Mouse (Mus musculus) right cerebral cortex, adult 2 months (tissue): Measurements from ENCODE around the gene Ppp1r35.
A peak's percentile ranks its signal among the peaks of the same experiment; 100 is the strongest.
"Not testable (repeated sequence)": the region's sequence is repeated elsewhere in the genome, so short reads cannot be mapped to it uniquely, and the experiment has no call there.

ENCODE experiments used
- DNase-seq, 2 experiments: peaks; one replicate each; pipeline ENCODE4 v3.0.0; 2021 to 2022; ENCODE audit warnings: low spot score in 2 of 2

Ppp1r35 gene

GRCm38 (mm10) chr5:137778635-137779034 lies at the start of gene Ppp1r35:
Gene Ppp1r35 (plus strand): TSS chr5:137778849.
- DNase-seq, result peak; percentile 97

DNA sequence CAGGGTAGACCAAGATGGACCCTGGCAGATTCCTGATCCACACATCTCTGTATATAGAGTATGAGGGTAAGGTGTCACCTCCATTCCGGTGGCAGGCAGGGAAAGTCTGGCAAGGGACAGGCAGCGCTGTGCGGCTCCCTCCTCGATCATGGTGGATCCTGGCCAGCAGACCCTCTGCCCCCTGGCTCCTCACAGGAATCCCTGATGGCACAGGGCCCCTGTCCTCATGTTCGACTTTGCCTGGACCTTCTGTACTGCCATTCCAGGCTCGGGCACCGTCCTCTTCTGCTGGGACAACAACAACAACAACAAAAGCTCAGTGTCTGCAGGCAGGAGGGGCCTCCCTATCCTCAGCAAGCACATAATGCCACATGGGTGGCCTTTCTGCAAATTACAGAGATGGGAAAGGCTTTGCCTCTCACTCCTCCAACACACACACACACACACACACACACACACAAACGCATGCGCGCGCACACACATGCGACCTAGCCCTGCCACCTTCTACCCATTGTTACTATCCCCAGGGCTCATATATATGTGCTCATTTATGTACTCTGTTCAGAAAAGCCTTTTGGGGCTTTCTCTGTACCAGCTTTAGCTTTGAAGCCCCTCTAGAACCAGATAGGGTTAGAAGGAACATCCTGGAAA lies 44.9 kb upstream of the Ppp1r35 start:
- DNase-seq, result peak; percentile 29 to 47

DNA sequence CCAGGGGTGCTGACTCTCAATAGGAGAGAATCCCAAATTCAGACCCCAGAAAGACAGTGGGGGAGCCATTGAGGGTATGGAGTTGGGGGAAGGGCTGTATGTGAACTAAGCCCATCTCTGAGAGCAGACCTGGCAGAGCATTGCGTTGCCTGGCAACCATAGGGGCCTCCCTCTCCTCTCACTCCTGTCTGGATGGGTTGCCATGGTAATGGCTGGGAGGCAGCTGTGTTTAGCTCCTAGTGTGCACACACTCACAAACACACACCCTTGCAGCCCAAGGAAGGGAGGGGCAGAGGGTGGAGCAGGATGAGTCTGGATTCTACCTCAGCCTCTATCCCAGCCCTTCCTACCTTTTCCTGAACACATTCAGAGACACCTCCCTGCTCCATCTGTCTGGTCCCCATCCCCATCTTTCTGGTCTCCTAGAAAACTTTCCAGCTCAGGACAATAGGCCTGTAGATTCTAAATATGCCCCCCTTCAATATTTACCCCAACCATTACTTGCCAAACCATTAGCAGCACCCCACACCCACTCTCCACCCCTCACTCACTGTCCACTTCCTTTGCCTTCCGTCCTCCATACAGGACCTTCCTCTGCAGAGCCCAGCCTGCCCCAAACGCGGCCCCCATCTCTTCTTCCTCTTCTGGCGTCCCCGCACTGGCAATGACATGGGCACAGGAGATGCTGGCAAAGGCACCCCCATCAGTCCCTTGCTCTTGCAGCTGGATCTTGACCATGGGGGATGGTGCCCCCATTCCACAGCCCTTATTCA lies 44.2 kb upstream of the Ppp1r35 start:
- DNase-seq, result peak; percentile 89 to 90

GRCm38 (mm10) chr5:137737400-137737940 lies 41.2 kb upstream of the Ppp1r35 start:
- peak in 1 of 2 experiments; percentile 59 for DNase-seq

- peak in 1 of 2 experiments; percentile 33 for DNase-seq
These were observed 40.1 kb upstream of the Ppp1r35 start for GRCm38 (mm10) chr5:137738516-137738915.

GRCm38 (mm10) chr5:137739471-137739870 lies 39.2 kb upstream of the Ppp1r35 start:
- no peak for DNase-seq

DNA sequence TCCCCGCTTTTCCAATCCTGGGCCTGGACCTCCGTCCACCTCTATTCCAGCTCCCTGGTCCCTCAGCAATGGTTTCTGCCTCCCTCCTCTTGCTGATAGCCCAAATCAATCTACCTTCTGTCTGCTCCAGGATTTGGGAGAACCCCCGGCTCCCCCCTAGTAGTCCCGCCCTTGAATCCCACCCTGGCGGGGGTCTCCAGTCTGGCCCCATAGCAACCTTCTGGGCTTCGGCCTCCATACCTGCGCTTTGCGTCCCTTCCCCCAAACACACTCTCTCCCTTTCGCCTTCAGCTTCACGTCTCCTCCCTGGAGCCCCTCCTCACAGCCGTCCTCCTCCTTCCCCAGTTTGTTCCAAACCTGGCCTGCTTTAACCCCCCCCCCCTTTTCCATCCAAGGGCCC lies 38.1 kb upstream of the Ppp1r35 start:
- DNase-seq, result peak in 1 of 2 experiments; percentile 22

DNA sequence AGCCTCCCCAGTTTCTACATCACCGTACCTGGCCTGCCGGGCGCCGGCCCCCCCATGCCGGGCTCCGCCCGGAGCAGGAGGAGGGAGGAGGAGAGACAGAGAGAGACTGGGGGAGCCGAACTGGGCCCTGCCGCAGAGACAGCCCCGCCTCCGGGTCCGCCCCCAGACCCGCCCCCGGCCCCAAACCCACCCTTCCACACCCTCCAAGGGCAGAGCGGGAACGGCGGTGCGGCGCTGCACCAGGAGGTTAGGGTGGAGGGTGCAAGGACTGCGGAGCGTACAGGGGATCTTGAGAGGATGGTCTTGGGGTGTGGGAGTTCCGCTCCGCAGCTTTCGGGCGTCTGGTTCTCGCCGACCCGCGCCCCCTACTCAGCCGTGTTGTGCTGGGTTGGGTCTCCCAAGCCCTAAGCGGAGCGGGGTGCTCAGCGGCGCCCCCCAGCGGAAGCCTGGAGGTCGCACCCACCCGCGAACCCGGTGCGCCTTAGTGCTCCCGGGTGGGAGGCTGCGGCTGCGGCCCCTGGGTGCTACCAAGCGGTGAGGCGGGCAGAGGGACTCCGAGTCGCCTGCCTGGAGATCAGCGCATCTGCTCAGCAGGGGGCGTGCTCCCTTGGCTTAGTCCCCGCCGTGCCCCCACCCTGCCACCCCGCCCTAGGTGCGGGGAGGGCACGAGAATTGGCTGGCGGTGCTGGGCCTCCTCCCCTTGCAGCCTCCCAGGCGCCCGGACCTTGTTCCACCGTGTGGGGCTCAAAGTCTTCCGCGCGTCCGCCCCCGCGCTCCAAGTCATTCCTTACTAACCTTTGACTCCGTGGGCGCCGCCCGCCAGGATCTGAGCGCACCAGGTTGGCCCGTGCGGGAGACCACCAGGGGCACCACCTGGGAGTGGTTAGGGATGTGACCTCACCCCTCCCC lies 37.4 kb upstream of the Ppp1r35 start, which contains the start of gene Nyap1:
TSS of gene Nyap1 (minus strand) at position 585 of the 909 bp plus-strand sequence.
- peak; percentile 75 to 80 for DNase-seq

GRCm38 (mm10) chr5:137742048-137742447 lies 36.6 kb upstream of the Ppp1r35 start:
- DNase-seq, result no peak

- no peak for DNase-seq
These were observed 35.8 kb upstream of the Ppp1r35 start for GRCm38 (mm10) chr5:137742836-137743235.

- DNase-seq, result no peak
These were observed 34.5 kb upstream of the Ppp1r35 start for GRCm38 (mm10) chr5:137744197-137744596.

GRCm38 (mm10) chr5:137745214-137746171 lies 33.2 kb upstream of the Ppp1r35 start, which contains the start of gene Tsc22d4:
Gene Tsc22d4 (plus strand): TSS chr5:137745730.
- DNase-seq, result peak; percentile 85 to 88

DNA sequence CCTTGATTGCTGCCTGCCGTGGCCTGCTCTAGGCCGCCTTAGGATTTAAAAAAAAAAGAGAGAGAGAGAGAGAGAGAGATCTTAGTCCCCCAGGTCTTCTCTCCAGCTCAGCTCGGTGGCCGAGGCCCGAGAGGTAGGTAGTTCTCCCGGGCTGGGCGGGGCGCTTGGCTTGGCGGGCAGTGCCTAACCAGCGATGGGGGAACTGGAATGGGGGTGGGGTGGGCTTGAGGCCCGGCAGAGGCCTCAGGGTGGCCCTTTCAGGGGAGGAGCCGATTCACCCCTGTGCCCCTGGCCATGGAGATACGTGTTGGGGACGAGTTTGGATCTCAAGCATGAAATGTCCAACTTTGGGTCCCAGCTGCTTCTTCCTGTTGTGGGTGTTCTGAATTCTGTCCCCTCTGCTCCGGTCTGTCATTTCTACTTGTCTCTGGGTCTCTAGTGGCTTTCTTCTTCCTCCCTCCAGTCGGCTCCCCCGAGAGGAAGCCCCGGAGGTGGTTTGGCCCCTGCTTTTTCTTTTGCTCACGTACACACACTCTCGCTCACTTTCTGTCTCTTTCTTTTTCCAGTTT lies 32.3 kb upstream of the Ppp1r35 start:
- DNase-seq, result peak in 1 of 2 experiments; percentile 43

DNA sequence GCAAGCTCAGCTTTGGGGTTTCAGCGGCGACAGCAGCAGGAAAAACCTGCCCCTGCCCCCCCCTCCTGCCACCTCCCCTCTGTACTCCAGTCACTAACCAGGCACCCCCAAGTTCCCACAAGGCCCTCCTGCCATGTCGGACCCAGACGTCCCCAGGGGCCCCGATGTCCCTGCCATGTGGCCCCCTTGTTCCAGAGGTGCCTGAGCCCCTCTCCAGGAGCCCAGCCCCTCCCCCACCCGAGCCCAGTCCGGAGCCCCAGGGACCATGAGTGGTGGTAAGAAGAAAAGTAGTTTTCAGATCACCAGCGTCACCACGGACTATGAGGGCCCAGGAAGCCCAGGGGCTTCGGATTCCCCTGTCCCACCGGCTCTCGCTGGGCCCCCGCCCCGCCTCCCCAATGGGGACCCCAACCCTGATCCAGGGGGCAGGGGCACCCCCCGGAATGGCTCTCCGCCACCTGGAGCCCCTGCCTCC lies 31.8 kb upstream of the Ppp1r35 start:
- DNase-seq, result no peak

- no peak for DNase-seq
These were observed 31.2 kb upstream of the Ppp1r35 start for GRCm38 (mm10) chr5:137747326-137747961.

DNA sequence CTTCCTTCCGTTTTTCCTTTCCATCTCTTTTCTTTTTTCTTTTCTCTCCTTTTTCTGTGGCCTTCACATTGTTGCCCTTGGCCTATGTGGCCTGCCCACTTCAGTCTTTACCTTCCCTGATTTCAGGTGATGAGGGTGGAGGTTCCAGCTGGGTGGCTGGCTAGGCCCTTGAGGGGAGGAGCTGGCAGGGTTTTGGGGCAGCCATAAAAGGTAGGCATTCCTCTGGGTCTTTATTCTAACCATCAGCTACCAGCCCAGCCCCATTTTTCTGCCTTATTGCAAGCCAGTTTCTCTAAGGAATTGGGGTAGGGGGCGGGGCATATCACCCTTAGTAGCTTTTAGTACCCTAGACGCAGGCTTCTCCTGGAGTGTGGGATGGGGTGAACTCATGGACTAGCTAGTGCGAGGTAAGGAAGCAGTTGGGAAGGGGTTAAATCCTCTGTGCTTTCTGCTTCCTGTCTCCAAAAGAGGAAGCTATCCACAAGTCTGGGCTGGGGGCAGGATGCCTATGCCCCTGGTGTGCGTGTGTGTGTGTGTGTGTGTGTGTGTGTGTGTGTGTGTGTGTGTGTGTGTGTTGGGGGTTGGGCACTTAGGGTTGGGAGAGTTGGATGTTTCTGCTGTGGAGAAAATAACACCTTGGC lies 30.4 kb upstream of the Ppp1r35 start:
- DNase-seq, result no peak

GRCm38 (mm10) chr5:137749196-137749836 lies 29.3 kb upstream of the Ppp1r35 start:
- DNase-seq, result no peak

DNA sequence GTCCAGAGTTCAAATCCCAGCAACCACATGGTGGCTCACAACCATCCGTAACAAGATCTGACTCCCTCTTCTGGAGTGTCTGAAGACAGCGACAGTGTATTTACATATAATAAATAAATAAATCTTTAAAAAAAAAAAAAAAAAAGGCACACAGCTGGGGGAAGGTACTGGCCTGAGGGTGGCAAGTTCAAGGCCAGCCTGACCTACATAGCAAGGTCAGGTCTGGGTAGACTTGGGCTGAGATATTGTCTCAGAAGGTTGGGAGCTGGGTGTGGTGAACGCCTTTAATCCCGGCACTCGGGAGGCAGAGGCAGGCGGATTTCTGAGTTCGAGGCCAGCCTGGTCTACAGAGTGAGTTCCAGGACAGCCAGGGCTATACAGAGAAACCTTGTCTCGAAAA lies 28.4 kb upstream of the Ppp1r35 start:
- not testable (repeated sequence) for DNase-seq
